Mouse (Mus musculus): ENCODE results near the gene Psma3. TPM values are rescaled to one million over a fixed set of nuclear protein-coding genes. Genes with fewer than 3 reads are reported as not detected.

Psma3 gene
- polyA plus RNA-seq, 1 experiment: 7.1 TPM

GRCm38 (mm10) chr12:70946585-70947256 lies 27.7 kb upstream of the Psma3 start:
- TF ChIP-seq CTCF (IDR thresholded peaks at IDR 0.05; ENCODE audit: extremely low read depth, insufficient read length, insufficient replicate concordance, low read depth, low read length): no peak
- no peak for TF ChIP-seq POLR2A (IDR thresholded peaks at IDR 0.05; ENCODE audit: low read depth, low read length)
- no peak overlapping the region for H3K4me3 ChIP-seq (ENCODE audit: low read depth, low read length)
- no peaks in the 10 kb centered on the region for H3K4me1 ChIP-seq (ENCODE audit: control insufficient read depth, insufficient read depth, insufficient read length, low read length)
- H3K36me3 ChIP-seq (ENCODE audit: control insufficient read depth, insufficient read depth, low read length): peaks cover 41% of the 10 kb centered on the region
- 88% methylated on average over 10 of the region's 10 CpGs for WGBS
- no peak overlapping the region for H3K27ac ChIP-seq (ENCODE audit: insufficient read depth, low read depth, low read length)
- H3K27me3 ChIP-seq (ENCODE audit: control insufficient read depth, insufficient read depth, low read length): no peaks in the 10 kb centered on the region

- Histone ChIP-seq H3K27ac (ENCODE audit: insufficient read depth, low read depth, low read length) (no peak overlapping the region), H3K4me3 (ENCODE audit: low read depth, low read length) (no peak overlapping the region), H3K36me3 (ENCODE audit: control insufficient read depth, insufficient read depth, low read length) (peaks cover 63% of the 10 kb centered on the region), H3K4me1 (ENCODE audit: control insufficient read depth, insufficient read depth, insufficient read length, low read length) (no peaks in the 10 kb centered on the region), H3K27me3 (ENCODE audit: control insufficient read depth, insufficient read depth, low read length) (no peaks in the 10 kb centered on the region)
- TF ChIP-seq CTCF (IDR thresholded peaks at IDR 0.05; ENCODE audit: extremely low read depth, insufficient read length, insufficient replicate concordance, low read depth, low read length) (no peak), POLR2A (IDR thresholded peaks at IDR 0.05; ENCODE audit: low read depth, low read length) (no peak)
- 88% methylated on average over 4 of the region's 4 CpGs for WGBS
Observed at GRCm38 (mm10) chr12:70958640-70959039, 15.8 kb upstream of the Psma3 start.

DNA sequence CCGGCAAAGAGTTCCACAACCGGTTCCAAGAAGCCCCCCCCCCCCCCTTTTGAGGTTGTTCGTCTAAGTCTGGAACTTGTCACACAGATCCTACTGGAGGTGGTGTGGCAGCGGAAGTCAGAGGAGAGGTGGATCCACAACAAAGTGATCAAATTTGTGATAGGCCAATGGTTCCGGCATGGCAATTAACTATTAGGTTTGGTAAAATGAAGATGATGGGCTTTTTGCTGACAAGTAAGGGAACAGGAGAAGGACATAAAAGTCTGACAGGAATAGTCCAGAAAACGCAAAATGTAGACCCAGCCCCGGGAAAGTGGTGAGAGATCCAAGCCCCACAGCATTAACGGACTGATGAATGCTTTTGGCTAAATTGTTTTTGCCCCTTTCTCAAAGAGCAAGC lies 6.8 kb upstream of the Psma3 start:
- H3K36me3 ChIP-seq (ENCODE audit: control insufficient read depth, insufficient read depth, low read length): peaks cover 4% of the 10 kb centered on the region; the same call in 1 of the 2 replicates
- no peaks in the 10 kb centered on the region for H3K27me3 ChIP-seq (ENCODE audit: control insufficient read depth, insufficient read depth, low read length)
- peak overlapping the region; percentile 74; the same call in 1 of the 2 replicates for H3K4me3 ChIP-seq (ENCODE audit: low read depth, low read length)
- WGBS: 45% methylated on average over 8 of the region's 8 CpGs
- no peaks in the 10 kb centered on the region for H3K4me1 ChIP-seq (ENCODE audit: control insufficient read depth, insufficient read depth, insufficient read length, low read length)
- H3K27ac ChIP-seq (ENCODE audit: insufficient read depth, low read depth, low read length): peak overlapping the region; percentile 97
- TF ChIP-seq POLR2A (IDR thresholded peaks at IDR 0.05; ENCODE audit: low read depth, low read length): no peak
- no peak for TF ChIP-seq CTCF (IDR thresholded peaks at IDR 0.05; ENCODE audit: extremely low read depth, insufficient read length, insufficient replicate concordance, low read depth, low read length)

GRCm38 (mm10) chr12:70968141-70968790 lies 6.2 kb upstream of the Psma3 start:
- Histone ChIP-seq H3K27ac (ENCODE audit: insufficient read depth, low read depth, low read length) (peak overlapping the region; percentile 97), H3K27me3 (ENCODE audit: control insufficient read depth, insufficient read depth, low read length) (no peaks in the 10 kb centered on the region), H3K36me3 (ENCODE audit: control insufficient read depth, insufficient read depth, low read length) (peaks cover 1% of the 10 kb centered on the region; the same call in 1 of the 2 replicates), H3K4me3 (ENCODE audit: low read depth, low read length) (peak overlapping the region; percentile 74), H3K4me1 (ENCODE audit: control insufficient read depth, insufficient read depth, insufficient read length, low read length) (no peaks in the 10 kb centered on the region)
- TF ChIP-seq CTCF (IDR thresholded peaks at IDR 0.05; ENCODE audit: extremely low read depth, insufficient read length, insufficient replicate concordance, low read depth, low read length) (peak; percentile 67; the same call in 1 of the 2 replicates), POLR2A (IDR thresholded peaks at IDR 0.05; ENCODE audit: low read depth, low read length) (no peak; the same call in 1 of the 2 replicates)
- WGBS: under 1% methylated on average over 35 of the region's 35 CpGs

GRCm38 (mm10) chr12:70968791-70969307 lies 5.6 kb upstream of the Psma3 start:
- H3K36me3 ChIP-seq (ENCODE audit: control insufficient read depth, insufficient read depth, low read length): no peaks in the 10 kb centered on the region
- H3K27me3 ChIP-seq (ENCODE audit: control insufficient read depth, insufficient read depth, low read length): no peaks in the 10 kb centered on the region
- peak overlapping the region; percentile 74 for H3K4me3 ChIP-seq (ENCODE audit: low read depth, low read length)
- WGBS: under 1% methylated on average over 15 of the region's 15 CpGs
- TF ChIP-seq POLR2A (IDR thresholded peaks at IDR 0.05; ENCODE audit: low read depth, low read length): no peak
- TF ChIP-seq CTCF (IDR thresholded peaks at IDR 0.05; ENCODE audit: extremely low read depth, insufficient read length, insufficient replicate concordance, low read depth, low read length): no peak
- peak overlapping the region; percentile 97 for H3K27ac ChIP-seq (ENCODE audit: insufficient read depth, low read depth, low read length)
- peaks cover under 1% of the 10 kb centered on the region; the same call in 1 of the 2 replicates for H3K4me1 ChIP-seq (ENCODE audit: control insufficient read depth, insufficient read depth, insufficient read length, low read length)

DNA sequence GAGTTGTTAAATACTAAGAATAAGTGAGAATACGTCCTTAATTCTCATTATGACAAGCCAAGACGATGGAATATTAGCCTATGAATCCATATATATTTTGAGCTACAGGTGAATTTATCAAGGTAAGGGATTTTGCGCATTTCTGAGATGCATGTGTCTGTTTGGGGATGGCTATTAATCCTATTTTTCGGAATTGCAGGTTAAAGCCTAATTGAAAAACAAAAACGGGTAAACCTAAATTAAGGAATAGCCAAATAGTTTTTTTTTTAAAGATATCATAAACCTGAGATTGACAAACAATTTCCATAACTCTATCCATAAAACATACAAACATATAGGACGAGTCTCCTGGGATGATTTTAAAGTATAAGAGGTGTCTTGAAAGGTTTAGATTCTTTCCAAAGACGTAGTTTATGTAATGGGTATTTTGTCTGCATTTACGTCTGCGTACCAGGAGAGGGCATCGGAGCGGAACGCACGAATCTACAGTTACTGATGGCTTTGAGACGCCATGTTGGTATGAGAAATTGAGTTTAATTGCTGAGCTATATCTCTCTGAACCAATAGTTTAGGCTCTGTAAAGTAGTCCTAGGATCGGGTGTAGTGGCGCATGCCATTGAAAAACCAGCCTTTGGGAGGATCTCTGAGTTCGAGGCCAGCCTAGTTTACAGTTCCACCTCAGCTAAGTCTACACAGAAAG lies 4.8 kb upstream of the Psma3 start:
- 3% methylated on average over 17 of the region's 17 CpGs for WGBS
- Histone ChIP-seq H3K27ac (ENCODE audit: insufficient read depth, low read depth, low read length) (peak overlapping the region; percentile 75), H3K4me1 (ENCODE audit: control insufficient read depth, insufficient read depth, insufficient read length, low read length) (peaks cover 2% of the 10 kb centered on the region; the same call in 1 of the 2 replicates), H3K4me3 (ENCODE audit: low read depth, low read length) (no peak overlapping the region), H3K27me3 (ENCODE audit: control insufficient read depth, insufficient read depth, low read length) (no peaks in the 10 kb centered on the region), H3K36me3 (ENCODE audit: control insufficient read depth, insufficient read depth, low read length) (no peaks in the 10 kb centered on the region)
- peak; percentile 70; the same call in 1 of the 2 replicates for TF ChIP-seq CTCF (IDR thresholded peaks at IDR 0.05; ENCODE audit: extremely low read depth, insufficient read length, insufficient replicate concordance, low read depth, low read length)
- TF ChIP-seq POLR2A (IDR thresholded peaks at IDR 0.05; ENCODE audit: low read depth, low read length): no peak

Data from small intestine, adult 2 months (tissue).